Mouse (Mus musculus): ENCODE measurements around the gene Efhc1.

DNA sequence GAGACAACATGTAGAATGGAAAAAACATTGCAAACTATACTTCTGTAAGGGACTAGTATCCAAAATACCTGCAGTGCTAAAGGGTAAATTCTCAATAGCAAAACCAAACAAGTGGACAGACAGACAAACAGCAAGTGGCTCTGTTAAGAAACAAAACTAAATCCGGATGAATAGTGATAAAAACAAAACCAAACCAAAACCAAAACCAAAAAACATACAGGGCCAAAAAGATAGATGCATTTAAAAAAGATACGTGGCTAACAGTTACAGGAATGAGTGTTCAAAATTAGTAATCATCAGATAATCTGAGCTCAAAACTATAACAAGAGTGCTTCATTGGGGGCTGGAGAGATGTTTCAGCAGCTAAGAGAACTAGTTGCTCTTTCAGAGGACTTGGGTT lies 18.2 kb downstream of the Efhc1 start:
- TF ChIP-seq POLR2A (IDR thresholded peaks at IDR 0.05; ENCODE audit: low read depth, low read length) (no peak), HCFC1 (IDR thresholded peaks at IDR 0.05; ENCODE audit: low read depth, low read length) (no peak), CTCF (conservative IDR thresholded peaks at IDR 0.05 in 1 of 2, IDR thresholded peaks at IDR 0.05 in 1 of 2; ENCODE audit: low read depth in 2 of 2, low read length in 2 of 2) (no peak), USF2 (conservative IDR thresholded peaks at IDR 0.05; ENCODE audit: low read depth, low read length) (no peak), KAT2A (IDR thresholded peaks at IDR 0.05; ENCODE audit: insufficient replicate concordance, low read length) (no peak), SIN3A (IDR thresholded peaks at IDR 0.05; ENCODE audit: low read length) (no peak), USF1 (IDR thresholded peaks at IDR 0.05; ENCODE audit: low read depth, low read length) (no peak), MAX (IDR thresholded peaks at IDR 0.05; ENCODE audit: low read length) (no peak)
